Mouse (Mus musculus) stomach, embryonic 14.5 days (tissue): ENCODE measurements around the gene Ccser1. TPM values are rescaled to one million over a fixed set of nuclear protein-coding genes. Genes with fewer than 3 reads are reported as not detected.

ENCODE experiments used
- ATAC-seq: fragments of 200-750 bp; cut with Nextera tagmentation; 2 replicates; pipeline ENCODE4 v1.8.0; 2017; ENCODE audit warnings: low read depth, moderate TSS enrichment; ENCODE audit not compliant: insufficient number of reproducible peaks, insufficient read depth, low FRiP score
- H3K27ac ChIP-seq: fragments of 300-500 bp; sonication (generic); 2 replicates; pipeline ENCODE4 v1.5.1; 2014; ENCODE audit warnings: mild to moderate bottlenecking, low read length, moderate library complexity, mixed read lengths
- H3K27me3 ChIP-seq: fragments of 300-500 bp; sonication (generic); 2 replicates; pipeline ENCODE4 v1.6.1; 2014; ENCODE audit warnings: low read length, control low read depth, mixed read lengths; ENCODE audit not compliant: control insufficient read depth, insufficient read depth
- H3K36me3 ChIP-seq: fragments of 300-500 bp; sonication (generic); 2 replicates; pipeline ENCODE4 v1.6.1; 2014; ENCODE audit warnings: mild to moderate bottlenecking, control low read depth, low read length, moderate library complexity, mixed read lengths; ENCODE audit not compliant: control insufficient read depth, insufficient read depth
- H3K4me1 ChIP-seq: fragments of 300-500 bp; sonication (generic); 2 replicates; pipeline ENCODE4 v1.6.1; 2014; ENCODE audit warnings: low read length, control low read depth, mixed read lengths; ENCODE audit not compliant: control insufficient read depth, insufficient read depth
- H3K4me2 ChIP-seq: fragments of 300-500 bp; sonication (generic); replicated peaks from 2 replicates; pipeline ENCODE4 v1.6.1; 2014; ENCODE audit warnings: low read depth, low read length, control low read depth
- H3K4me3 ChIP-seq: fragments of 300-500 bp; sonication (generic); 2 replicates; pipeline ENCODE4 v1.5.1; 2014; ENCODE audit warnings: low read depth, low read length, control low read depth
- H3K9ac ChIP-seq: fragments of 300-500 bp; sonication (generic); replicated peaks from 2 replicates; pipeline ENCODE4 v1.6.1; 2014; ENCODE audit warnings: low read depth, mild to moderate bottlenecking, control low read depth, low read length, moderate library complexity, mixed read lengths
- H3K9me3 ChIP-seq: fragments of 300-500 bp; sonication (generic); 2 replicates; pipeline ENCODE4 v1.6.1; 2016; ENCODE audit warnings: low read depth, low read length, control low read depth; ENCODE audit not compliant: control insufficient read depth
- WGBS: fragments of 180-500 bp; shearing (Covaris S2); extraction: QIAGEN DNeasy Blood & Tissue Kit; methylation state at CpG from one replicate; pipeline ENCODE4 v1.1.7; 2014; 5-methylcytosine and 5-hydroxymethylcytosine counted together
- polyA plus RNA-seq: library from polyadenylated mRNA; unstranded; fragments of >200 nt; fragmentation: Nextera tagmentation; extraction: Ambion mirVana; gene quantifications from 2 replicates; pipeline ENCODE4 v1.2.1, GENCODE M21; 2014

Gene Ccser1
- polyA plus RNA-seq, 1 experiment from 2014 or later, result 5.8 TPM

GRCm38 (mm10) chr6:61295535-61295934 is 115.4 kb downstream of the Ccser1 start:
- Histone ChIP-seq H3K36me3 (no peaks in the 10 kb centered on the region), H3K27ac (no peak overlapping the region), H3K4me3 (no peak overlapping the region), H3K9ac (no peak overlapping the region), H3K9me3 (no peaks in the 10 kb centered on the region), H3K4me2 (no peak overlapping the region), H3K27me3 (no peaks in the 10 kb centered on the region), H3K4me1 (no peaks in the 10 kb centered on the region)
- 33% methylated on average over 4 of the region's 4 CpGs for WGBS
- no peak for ATAC-seq

GRCm38 (mm10) chr6:61296188-61297037 is 116.3 kb downstream of the Ccser1 start:
- WGBS, result 66% methylated on average over 6 of the region's 6 CpGs
- no peaks in the 10 kb centered on the region for H3K27me3 ChIP-seq
- H3K9me3 ChIP-seq, result no peaks in the 10 kb centered on the region
- no peaks in the 10 kb centered on the region for H3K4me1 ChIP-seq
- no peak for ATAC-seq
- no peak overlapping the region for H3K9ac ChIP-seq
- no peaks in the 10 kb centered on the region for H3K36me3 ChIP-seq
- H3K4me3 ChIP-seq, result no peak overlapping the region
- H3K4me2 ChIP-seq, result no peak overlapping the region
- H3K27ac ChIP-seq, result no peak overlapping the region

- ATAC-seq, result no peak
- no peaks in the 10 kb centered on the region for H3K4me1 ChIP-seq
- H3K9ac ChIP-seq, result no peak overlapping the region
- no peak overlapping the region for H3K4me2 ChIP-seq
- H3K36me3 ChIP-seq, result no peaks in the 10 kb centered on the region
- H3K27ac ChIP-seq, result no peak overlapping the region
- WGBS, result 93% methylated on average over 4 of the region's 4 CpGs
- H3K27me3 ChIP-seq, result no peaks in the 10 kb centered on the region
- H3K4me3 ChIP-seq, result no peak overlapping the region
- H3K9me3 ChIP-seq, result no peaks in the 10 kb centered on the region
Measured at GRCm38 (mm10) chr6:61300441-61300840, 120.3 kb downstream of the Ccser1 start.

GRCm38 (mm10) chr6:61300975-61301374 is 120.9 kb downstream of the Ccser1 start:
- Histone ChIP-seq H3K9me3 (no peaks in the 10 kb centered on the region), H3K27me3 (no peaks in the 10 kb centered on the region), H3K27ac (no peak overlapping the region), H3K9ac (no peak overlapping the region), H3K4me2 (no peak overlapping the region), H3K36me3 (no peaks in the 10 kb centered on the region), H3K4me1 (no peaks in the 10 kb centered on the region), H3K4me3 (no peak overlapping the region)
- no peak for ATAC-seq
- 64% methylated on average over 7 of the region's 7 CpGs for WGBS

- no peak overlapping the region for H3K27ac ChIP-seq
- no peaks in the 10 kb centered on the region for H3K9me3 ChIP-seq
- WGBS, result 26% methylated on average over 2 of the region's 2 CpGs
- H3K9ac ChIP-seq, result no peak overlapping the region
- H3K36me3 ChIP-seq, result no peaks in the 10 kb centered on the region
- no peak overlapping the region for H3K4me3 ChIP-seq
- H3K4me2 ChIP-seq, result no peak overlapping the region
- no peak for ATAC-seq
- H3K27me3 ChIP-seq, result no peaks in the 10 kb centered on the region
- H3K4me1 ChIP-seq, result no peaks in the 10 kb centered on the region
Measured at GRCm38 (mm10) chr6:61301631-61302030, 121.5 kb downstream of the Ccser1 start.

- no peak overlapping the region for H3K4me2 ChIP-seq
- H3K9ac ChIP-seq, result no peak overlapping the region
- no peaks in the 10 kb centered on the region for H3K27me3 ChIP-seq
- no peak overlapping the region for H3K27ac ChIP-seq
- no peaks in the 10 kb centered on the region for H3K36me3 ChIP-seq
- peak; percentile 14; the same call in 1 of the 2 replicates for ATAC-seq
- H3K9me3 ChIP-seq, result no peaks in the 10 kb centered on the region; the same call in 1 of the 2 replicates
- no peaks in the 10 kb centered on the region for H3K4me1 ChIP-seq
- WGBS, result 84% methylated on average over 18 of the region's 18 CpGs
- H3K4me3 ChIP-seq, result no peak overlapping the region
Measured at GRCm38 (mm10) chr6:61311324-61312091, 131.4 kb downstream of the Ccser1 start.

- no peaks in the 10 kb centered on the region; the same call in 1 of the 2 replicates for H3K9me3 ChIP-seq
- H3K4me2 ChIP-seq, result no peak overlapping the region
- no peak overlapping the region for H3K9ac ChIP-seq
- no peaks in the 10 kb centered on the region for H3K4me1 ChIP-seq
- WGBS, result 26% methylated on average over 6 of the region's 6 CpGs
- no peaks in the 10 kb centered on the region for H3K36me3 ChIP-seq
- no peak overlapping the region for H3K27ac ChIP-seq
- H3K4me3 ChIP-seq, result no peak overlapping the region
- no peak for ATAC-seq
- H3K27me3 ChIP-seq, result no peaks in the 10 kb centered on the region
Measured at GRCm38 (mm10) chr6:61315884-61316601, 135.9 kb downstream of the Ccser1 start.

GRCm38 (mm10) chr6:61320842-61321241 is 140.7 kb downstream of the Ccser1 start:
- H3K4me1 ChIP-seq, result no peaks in the 10 kb centered on the region
- ATAC-seq, result no peak
- WGBS, result 60% methylated on average over 4 of the region's 4 CpGs

More at GRCm38 (mm10) chr6:61320842-61321241, 140.7 kb downstream of the Ccser1 start:
- H3K9ac ChIP-seq, result no peak overlapping the region
- H3K4me3 ChIP-seq, result no peak overlapping the region
- H3K27me3 ChIP-seq, result no peaks in the 10 kb centered on the region
- no peaks in the 10 kb centered on the region for H3K36me3 ChIP-seq
- no peak overlapping the region for H3K4me2 ChIP-seq
- H3K9me3 ChIP-seq, result no peaks in the 10 kb centered on the region
- H3K27ac ChIP-seq, result no peak overlapping the region
